Mouse (Mus musculus): ENCODE data around the gene Ephb2.

DNA sequence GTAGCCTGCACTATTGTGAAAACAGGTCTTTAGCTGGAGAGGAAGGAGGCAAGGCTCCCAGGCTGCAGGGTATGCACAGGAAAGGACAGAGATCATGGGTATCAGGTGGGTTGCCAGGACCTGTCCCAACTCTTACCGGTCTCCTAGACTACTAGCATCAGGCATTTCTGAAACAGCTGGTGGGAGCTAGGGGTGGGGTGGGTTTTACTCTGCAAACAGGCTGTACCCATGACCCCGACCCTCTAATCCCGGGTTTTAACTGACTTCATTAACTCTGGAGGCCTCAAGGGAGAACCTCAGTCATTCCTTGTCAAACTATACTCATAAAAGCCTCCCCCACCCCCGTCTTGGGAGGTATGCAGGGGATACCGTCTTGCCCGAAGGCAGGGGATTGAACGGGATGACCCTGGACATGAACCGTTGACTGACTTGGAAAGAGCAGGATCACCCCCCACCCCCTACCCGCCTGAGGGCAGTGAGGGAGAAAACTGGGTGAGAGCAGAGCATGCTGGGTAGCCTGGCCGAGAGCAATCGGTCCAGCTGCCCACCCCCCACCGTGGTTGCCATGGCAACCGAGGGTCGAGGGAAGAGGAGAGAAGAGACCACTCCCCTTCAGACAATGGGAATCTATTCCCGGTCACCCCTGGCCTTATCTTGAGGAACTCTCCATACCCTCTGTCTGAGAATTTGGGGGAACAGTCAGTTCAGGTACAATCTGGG, 29.1 kb upstream of the Ephb2 start:
- TF ChIP-seq CTCF (IDR thresholded peaks at IDR 0.05; ENCODE audit: low read depth, low read length) = no peak
- no peak for TF ChIP-seq POLR2AphosphoS5 (IDR thresholded peaks at IDR 0.05; ENCODE audit: insufficient replicate concordance, low read depth, low read length)
